Mouse (Mus musculus) forebrain, postnatal 0 days (tissue): Measurements from ENCODE around the gene Tmem123. TPM values are rescaled to one million over a fixed set of nuclear protein-coding genes. Genes with fewer than 3 reads are reported as not detected.

Source experiments
- ATAC-seq: fragments of 200-750 bp; cut with Nextera tagmentation; 2 replicates; pipeline ENCODE4 v1.8.0; 2017; ENCODE audit warnings: mild to moderate bottlenecking, moderate library complexity
- DNase-seq: peaks from one replicate; pipeline ENCODE4 v3.0.0-alpha.2; 2015
- H3K27ac ChIP-seq: fragments of 300-500 bp; sonication (generic); 2 replicates; pipeline ENCODE4 v1.5.1; 2014; ENCODE audit warnings: low read depth, mild to moderate bottlenecking, antibody characterized with exemption, low read length, moderate library complexity, mixed read lengths
- H3K27me3 ChIP-seq: fragments of 300-500 bp; sonication (generic); 2 replicates; pipeline ENCODE4 v1.6.1; 2014; ENCODE audit warnings: mild to moderate bottlenecking, low read length, mixed read lengths; ENCODE audit not compliant: insufficient read depth
- H3K36me3 ChIP-seq: fragments of 300-500 bp; sonication (generic); 2 replicates; pipeline ENCODE4 v1.6.1; 2014; ENCODE audit warnings: mild to moderate bottlenecking, moderate library complexity; ENCODE audit not compliant: insufficient read depth
- H3K4me1 ChIP-seq: fragments of 300-500 bp; sonication (generic); 2 replicates; pipeline ENCODE4 v1.6.1; 2014; ENCODE audit warnings: antibody characterized with exemption; ENCODE audit not compliant: insufficient read depth
- H3K4me2 ChIP-seq: fragments of 300-500 bp; sonication (generic); 2 replicates; pipeline ENCODE4 v1.6.1; 2014; ENCODE audit warnings: low read depth, mild to moderate bottlenecking, moderate library complexity
- H3K4me3 ChIP-seq: fragments of 300-500 bp; sonication (generic); 2 replicates; pipeline ENCODE4 v1.5.1; 2014; ENCODE audit warnings: low read depth, low read length, mixed read lengths
- H3K9ac ChIP-seq: fragments of 300-500 bp; sonication (generic); 2 replicates; pipeline ENCODE4 v1.6.1; 2014; ENCODE audit warnings: mild to moderate bottlenecking
- H3K9me3 ChIP-seq: fragments of 300-500 bp; sonication (generic); 2 replicates; pipeline ENCODE4 v1.6.1; 2016; ENCODE audit warnings: low read length
- CTCF ChIP-seq: sonication (generic); IDR thresholded peaks from 2 replicates; pipeline ENCODE4 v1.5.1; 2016; ENCODE audit warnings: antibody characterized with exemption, control low read depth, low read depth
- WGBS: fragments of 180-500 bp; shearing (Covaris S2); extraction: QIAGEN DNeasy Blood & Tissue Kit; methylation state at CpG from one replicate; pipeline ENCODE4 v1.1.7; 2014; 5-methylcytosine and 5-hydroxymethylcytosine counted together
- polyA plus RNA-seq: library from polyadenylated mRNA; unstranded; fragments of >200 nt; fragmentation: Nextera tagmentation; extraction: Ambion mirVana; gene quantifications from 2 replicates; pipeline ENCODE4 v1.2.1, GENCODE M21; 2015
- total RNA-seq: library from RNA; depleted of rRNA; stranded (reverse); fragments of >200 nt; gene quantifications from 2 replicates; pipeline ENCODE4 v1.2.3, GENCODE M21; 2014

Gene Tmem123
- total and polyA plus RNA-seq, 2 experiments from 2014 or later, result 13.9 to 19.8 TPM

DNA sequence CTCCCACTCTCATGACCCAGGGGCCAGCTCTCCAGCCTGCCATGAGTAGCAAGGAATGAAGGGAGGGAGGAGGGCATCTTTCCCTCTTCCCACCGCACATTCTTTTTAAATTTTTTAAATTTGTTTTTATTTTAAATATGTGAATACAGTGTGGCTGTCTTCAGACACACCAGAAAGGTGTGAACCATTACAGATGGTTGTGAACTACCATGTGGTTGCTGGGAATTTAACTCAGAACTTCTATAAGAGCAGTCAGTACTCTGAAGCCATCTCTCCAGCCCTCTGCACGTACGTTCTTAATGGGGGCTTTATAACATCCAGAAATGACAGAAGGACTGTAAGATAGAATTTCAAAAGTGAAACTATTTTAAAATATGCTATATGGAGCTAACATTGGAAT lies 15.0 kb upstream of the Tmem123 start:
- no peak for TF ChIP-seq CTCF
- Histone ChIP-seq H3K4me2 (no peak overlapping the region), H3K36me3 (no peaks in the 10 kb centered on the region), H3K27ac (no peak overlapping the region), H3K9me3 (no peaks in the 10 kb centered on the region), H3K4me1 (no peaks in the 10 kb centered on the region), H3K27me3 (no peaks in the 10 kb centered on the region), H3K9ac (no peak overlapping the region), H3K4me3 (no peak overlapping the region)
- peak; percentile 42; the same call in 1 of the 2 replicates for ATAC-seq
- no peak for DNase-seq
- 74% methylated on average over 3 of the region's 3 CpGs for WGBS

DNA sequence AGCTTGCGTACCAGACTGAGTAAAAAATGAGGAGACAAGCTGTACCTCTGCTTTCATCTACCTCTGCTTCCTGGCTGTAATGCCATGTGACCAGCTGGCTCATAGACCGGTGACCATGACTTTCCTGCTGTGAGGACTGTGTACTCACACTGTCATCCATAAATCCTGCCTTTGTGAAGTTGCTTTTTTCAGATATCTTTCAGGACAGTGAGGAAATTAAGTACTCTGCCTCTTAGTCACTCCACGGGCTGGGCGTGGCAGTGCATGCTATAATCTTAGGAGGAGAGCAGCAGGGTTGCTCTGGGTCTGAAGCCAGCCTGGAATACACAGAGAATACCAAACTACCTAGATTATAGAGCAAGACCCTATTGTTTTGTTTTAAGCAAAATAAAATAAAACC lies 14.3 kb upstream of the Tmem123 start:
- DNase-seq (no peak), ATAC-seq (no peak)
- Histone ChIP-seq H3K4me1 (no peaks in the 10 kb centered on the region), H3K36me3 (no peaks in the 10 kb centered on the region), H3K4me3 (no peak overlapping the region), H3K9ac (no peak overlapping the region), H3K4me2 (no peak overlapping the region), H3K27me3 (no peaks in the 10 kb centered on the region), H3K27ac (no peak overlapping the region), H3K9me3 (no peaks in the 10 kb centered on the region)
- TF ChIP-seq CTCF, result no peak
- WGBS, result 77% methylated on average over 4 of the region's 4 CpGs

DNA sequence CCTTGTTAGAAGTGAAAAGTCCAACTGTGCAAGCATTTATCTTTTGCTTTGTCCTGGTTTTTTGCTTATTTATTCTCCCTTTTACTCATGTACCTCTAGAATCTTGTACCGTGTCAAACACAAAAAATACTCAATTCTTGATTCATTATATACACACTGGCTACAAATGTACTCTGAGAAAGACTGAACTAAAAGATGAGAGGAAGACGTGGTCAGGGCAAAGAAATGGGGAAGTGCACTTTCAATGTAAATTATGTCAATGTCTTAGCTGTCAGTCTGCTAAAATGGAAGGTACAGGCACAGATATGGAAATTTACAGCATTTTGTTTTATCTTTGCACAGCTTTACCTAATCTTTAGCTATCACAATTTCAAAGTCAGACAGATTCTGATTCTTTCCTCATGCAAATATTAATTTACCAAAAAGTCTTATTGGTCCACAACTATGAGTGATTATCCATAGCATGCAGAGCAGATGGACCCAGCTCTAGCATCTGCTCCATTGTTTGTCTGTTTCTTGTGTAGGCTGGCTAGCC lies 7.9 kb upstream of the Tmem123 start:
- no peaks in the 10 kb centered on the region for H3K27me3 ChIP-seq
- no peak for TF ChIP-seq CTCF
- H3K4me2 ChIP-seq, result no peak overlapping the region
- no peak overlapping the region for H3K4me3 ChIP-seq
- H3K36me3 ChIP-seq, result no peaks in the 10 kb centered on the region
- H3K27ac ChIP-seq, result no peak overlapping the region
- no peaks in the 10 kb centered on the region for H3K9me3 ChIP-seq
- DNase-seq (no peak), ATAC-seq (no peak)
- 78% methylated on average over 2 of the region's 2 CpGs for WGBS
- H3K4me1 ChIP-seq, result no peaks in the 10 kb centered on the region
- H3K9ac ChIP-seq, result no peak overlapping the region

DNA sequence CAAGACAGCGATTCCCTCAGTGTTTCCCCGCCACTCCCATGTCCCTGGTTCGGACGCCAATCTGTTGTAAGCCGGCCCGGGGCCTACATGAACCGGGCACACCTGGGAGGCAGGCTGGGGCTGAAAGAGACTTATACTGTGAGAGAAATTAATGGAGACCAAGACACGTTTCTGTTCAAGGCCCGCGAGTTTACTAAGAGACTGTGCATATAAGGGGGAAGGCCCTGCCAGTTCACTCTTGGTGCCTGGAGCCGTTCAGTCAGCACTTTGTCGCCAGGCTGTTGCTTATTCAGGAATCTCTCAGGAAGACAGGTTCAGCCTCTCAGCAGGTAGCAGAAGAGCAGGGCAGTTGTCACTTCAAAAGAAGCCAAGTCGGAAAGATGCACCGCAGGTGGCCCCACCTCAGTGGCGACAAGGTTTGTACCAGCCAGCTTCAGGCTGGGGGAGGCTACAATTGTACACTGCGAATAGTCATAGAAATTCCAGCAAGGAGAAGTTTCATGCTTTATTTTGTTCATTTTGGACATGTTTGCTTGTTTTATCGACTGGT lies 1.9 kb upstream of the Tmem123 start:
- Histone ChIP-seq H3K27me3 (no peaks in the 10 kb centered on the region), H3K9ac (no peak overlapping the region), H3K36me3 (no peaks in the 10 kb centered on the region), H3K4me1 (peaks cover 6% of the 10 kb centered on the region; the same call in 1 of the 2 replicates), H3K4me2 (no peak overlapping the region), H3K4me3 (no peak overlapping the region), H3K27ac (no peak overlapping the region), H3K9me3 (no peaks in the 10 kb centered on the region)
- 37% methylated on average over 17 of the region's 17 CpGs for WGBS
- ATAC-seq (no peak), DNase-seq (no peak)
- TF ChIP-seq CTCF, result no peak

DNA sequence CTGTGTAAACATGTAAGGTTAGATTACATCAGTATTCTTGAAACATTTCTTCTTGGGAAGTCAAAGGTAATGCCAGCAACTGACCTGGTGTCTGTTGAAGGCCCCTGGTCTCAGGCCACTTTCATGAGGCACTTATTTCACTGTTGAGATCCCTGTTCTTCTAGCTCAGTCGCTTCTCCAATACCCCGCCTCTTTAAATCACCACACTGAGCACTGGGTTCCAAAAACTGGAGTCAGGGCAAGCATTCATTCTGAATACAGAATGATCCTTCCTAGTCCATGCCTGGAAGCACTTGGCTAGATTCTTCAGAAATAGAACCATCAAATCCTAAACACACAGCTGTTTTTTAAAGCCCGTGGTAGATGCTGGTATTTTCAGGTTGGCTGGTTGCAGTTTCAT lies 1.1 kb upstream of the Tmem123 start:
- Histone ChIP-seq H3K4me3 (no peak overlapping the region), H3K4me2 (no peak overlapping the region), H3K27ac (no peak overlapping the region), H3K27me3 (no peaks in the 10 kb centered on the region), H3K36me3 (no peaks in the 10 kb centered on the region), H3K4me1 (peaks cover 6% of the 10 kb centered on the region; the same call in 1 of the 2 replicates), H3K9me3 (no peaks in the 10 kb centered on the region), H3K9ac (no peak overlapping the region)
- no peak for TF ChIP-seq CTCF
- ATAC-seq (no peak), DNase-seq (no peak)
- WGBS, result 85% methylated on average over 3 of the region's 3 CpGs

DNA sequence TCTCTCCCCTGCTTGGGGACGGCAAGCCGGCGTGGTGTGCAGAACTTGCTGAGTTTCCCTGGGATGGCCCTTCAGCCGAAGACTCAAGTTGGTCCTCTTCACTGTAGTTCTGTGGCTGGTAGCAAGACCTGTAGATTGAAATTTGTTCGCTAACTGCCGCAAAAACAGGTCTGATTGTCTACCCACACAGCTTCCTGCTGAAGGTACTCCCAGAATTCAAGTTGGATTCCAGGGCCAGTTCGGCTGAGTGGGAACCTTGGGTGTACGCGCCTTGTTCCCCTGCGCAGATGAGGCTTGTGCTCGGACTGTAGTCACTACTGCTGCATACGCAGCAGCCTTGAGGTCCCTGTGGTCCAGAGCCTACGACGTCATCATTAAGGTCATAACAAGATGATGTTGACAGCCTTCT lies 626 bp downstream of the Tmem123 start:
- peak overlapping the region; percentile 80 for H3K4me2 ChIP-seq
- peaks cover 11% of the 10 kb centered on the region; the same call in 1 of the 2 replicates for H3K4me1 ChIP-seq
- peak; percentile 7; the same call in 1 of the 2 replicates for ATAC-seq
- no peaks in the 10 kb centered on the region for H3K36me3 ChIP-seq
- 3% methylated on average over 14 of the region's 14 CpGs for WGBS
- no peak for TF ChIP-seq CTCF
- no peaks in the 10 kb centered on the region for H3K27me3 ChIP-seq
- DNase-seq, result peak; percentile 56
- H3K27ac ChIP-seq, result peak overlapping the region; percentile 57; the same call in 1 of the 2 replicates
- peak overlapping the region; percentile 66 for H3K9ac ChIP-seq
- no peaks in the 10 kb centered on the region for H3K9me3 ChIP-seq
- H3K4me3 ChIP-seq, result peak overlapping the region; percentile 61

DNA sequence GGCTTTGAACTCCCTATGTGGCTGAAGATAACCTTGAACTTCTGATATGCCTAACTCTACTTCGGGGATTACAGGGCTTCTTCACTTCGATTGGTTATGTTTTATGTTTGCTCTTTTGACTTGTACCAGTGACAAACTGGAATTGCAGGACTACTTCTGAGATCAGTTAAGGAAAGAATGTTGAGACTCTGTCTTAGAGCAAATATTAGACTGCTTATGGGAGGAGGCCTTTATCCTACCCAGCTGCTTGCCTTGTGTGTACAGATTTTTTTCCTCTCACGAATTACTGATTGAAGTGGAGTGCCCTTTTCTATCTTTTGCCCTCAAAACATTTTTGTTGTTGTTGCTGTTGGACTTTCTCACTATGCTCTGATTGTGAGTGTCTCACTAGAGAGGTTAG lies 1.4 kb downstream of the Tmem123 start:
- no peaks in the 10 kb centered on the region for H3K27me3 ChIP-seq
- ATAC-seq (no peak), DNase-seq (no peak)
- H3K4me2 ChIP-seq, result peak overlapping the region; percentile 80
- WGBS, result 62% methylated on average over 3 of the region's 3 CpGs
- no peak overlapping the region for H3K27ac ChIP-seq
- no peak for TF ChIP-seq CTCF
- H3K36me3 ChIP-seq, result no peaks in the 10 kb centered on the region
- H3K4me3 ChIP-seq, result 0 out of 2 replicates have a peak overlapping the region, but pooled peaks have one; percentile 4
- no peak overlapping the region for H3K9ac ChIP-seq
- peaks cover 11% of the 10 kb centered on the region; the same call in 1 of the 2 replicates for H3K4me1 ChIP-seq
- no peaks in the 10 kb centered on the region for H3K9me3 ChIP-seq
